Mouse (Mus musculus) C2C12 (cell line): Measurements from ENCODE around the gene Rnf141. TPM values are rescaled to one million over a fixed set of nuclear protein-coding genes. Genes with fewer than 3 reads are reported as not detected.

Source experiments
- H3K27me3 ChIP-seq: one replicate; pipeline ENCODE4 v1.6.1; 2011; ENCODE audit not compliant: control insufficient read depth, insufficient read depth, insufficient read length
- H3K36me3 ChIP-seq: one replicate; pipeline ENCODE4 v1.6.1; 2011; ENCODE audit not compliant: control insufficient read depth, insufficient read depth
- H3K4me3 ChIP-seq: one replicate; pipeline ENCODE4 v1.5.1; 2011; ENCODE audit warnings: mild to moderate bottlenecking, control low read depth; ENCODE audit not compliant: poor library complexity, insufficient read depth, severe bottlenecking
- H3K79me2 ChIP-seq: one replicate; pipeline ENCODE4 v1.6.1; 2011; ENCODE audit not compliant: control insufficient read depth, insufficient read depth
- H3K79me3 ChIP-seq: one replicate; pipeline ENCODE4 v1.6.1; 2011; ENCODE audit warnings: low read depth, control low read depth
- H3ac ChIP-seq: one replicate; pipeline ENCODE3; 2011; ENCODE audit warnings: low read depth; ENCODE audit not compliant: control insufficient read depth, insufficient read length
- CEBPB ChIP-seq: IDR thresholded peaks from one replicate; pipeline ENCODE4 v1.6.1; 2011; ENCODE audit warnings: low read depth, mild to moderate bottlenecking, control low read depth, moderate library complexity
- CTCF ChIP-seq: IDR thresholded peaks from one replicate; pipeline ENCODE4 v1.5.1; 2011; ENCODE audit not compliant: control insufficient read depth, insufficient read depth, insufficient read length
- FOSL1 ChIP-seq: IDR thresholded peaks from one replicate; pipeline ENCODE4 v1.8.0; 2011; ENCODE audit warnings: mild to moderate bottlenecking, low read length; ENCODE audit not compliant: poor library complexity, insufficient read depth, severe bottlenecking
- MAX ChIP-seq: IDR thresholded peaks from one replicate; pipeline ENCODE4 v1.6.1; 2011; ENCODE audit warnings: mild to moderate bottlenecking, control low read depth
- MYOD1 ChIP-seq: IDR thresholded peaks from one replicate; pipeline ENCODE4 v1.6.1; 2011; ENCODE audit warnings: low read depth; ENCODE audit not compliant: control insufficient read depth, insufficient read length
- MYOG ChIP-seq: IDR thresholded peaks from one replicate; pipeline ENCODE4 v1.6.1; 2011; ENCODE audit not compliant: control insufficient read depth, insufficient read length; ENCODE audit errors: extremely low read depth
- USF1 ChIP-seq: IDR thresholded peaks from one replicate; pipeline ENCODE4 v1.6.1; 2011; ENCODE audit warnings: low read depth, mild to moderate bottlenecking, control low read depth, moderate library complexity
- polyA plus RNA-seq: library from polyadenylated mRNA; unstranded; fragments of >200 nt; fragmentation: generic; extraction: Trizol; gene quantifications from one replicate; pipeline ENCODE4 v1.2.1, GENCODE M21; 2012; ENCODE audit warnings: missing spikeins

Rnf141 gene
- polyA plus RNA-seq, 1 experiment: 9.7 TPM

DNA sequence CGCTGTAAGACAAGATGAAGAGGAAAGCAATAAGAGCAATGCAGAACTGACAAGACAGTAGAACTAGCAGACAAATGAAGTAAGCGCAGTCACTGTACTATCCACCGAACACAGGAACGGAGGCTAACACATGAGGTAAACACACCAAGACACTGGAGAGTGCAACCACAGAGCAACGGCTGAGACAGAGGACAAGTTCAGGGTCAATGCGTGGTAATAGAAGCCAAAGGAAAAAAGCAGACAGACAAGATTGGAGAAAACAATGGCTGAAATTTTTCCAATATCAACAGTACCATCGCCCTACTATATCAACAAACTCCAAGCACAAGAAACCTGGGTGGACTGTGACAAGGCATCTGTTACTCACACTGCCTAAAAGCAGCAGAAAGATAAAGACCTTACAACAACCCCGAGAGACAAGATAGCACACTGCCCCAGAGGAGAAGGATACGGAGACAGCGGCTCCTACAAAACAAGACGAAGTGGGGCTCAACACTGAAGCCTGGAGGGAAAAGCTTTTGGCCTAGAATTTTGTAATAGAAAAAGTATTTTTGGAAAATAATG lies 25.4 kb downstream of the Rnf141 start:
- no peaks in the 10 kb centered on the region for H3K79me3 ChIP-seq
- TF ChIP-seq FOSL1 (no peak), CEBPB (no peak), MYOD1 (no peak), USF1 (no peak)
- no peaks in the 10 kb centered on the region for H3K79me2 ChIP-seq
- H3ac ChIP-seq: no peak overlapping the region
- H3K36me3 ChIP-seq: no peaks in the 10 kb centered on the region
- H3K27me3 ChIP-seq: no peaks in the 10 kb centered on the region
- H3K4me3 ChIP-seq: no peak overlapping the region

DNA sequence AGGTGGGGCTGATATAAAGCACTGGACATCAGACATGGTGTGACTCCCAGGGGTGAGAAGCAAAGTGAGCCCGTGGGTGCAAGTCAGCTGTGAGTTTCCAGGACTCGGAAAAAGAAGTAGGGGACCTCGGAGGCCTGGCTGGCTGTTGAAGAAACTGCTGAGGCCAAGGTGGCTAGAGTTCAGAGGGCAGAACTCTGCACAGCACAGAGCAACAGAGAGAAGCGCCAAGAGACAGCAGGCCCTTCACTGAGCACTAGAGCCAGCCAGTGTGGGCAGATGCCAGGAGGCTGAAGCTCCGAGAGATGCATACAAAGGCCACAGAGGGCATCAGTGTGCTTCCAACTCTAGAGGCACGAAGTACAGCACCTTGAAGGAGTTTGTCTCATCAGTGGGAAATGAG lies 26.1 kb downstream of the Rnf141 start:
- no peak for TF ChIP-seq MYOD1
- TF ChIP-seq CEBPB: no peak
- Histone ChIP-seq H3K4me3 (no peak overlapping the region), H3K27me3 (no peaks in the 10 kb centered on the region)

DNA sequence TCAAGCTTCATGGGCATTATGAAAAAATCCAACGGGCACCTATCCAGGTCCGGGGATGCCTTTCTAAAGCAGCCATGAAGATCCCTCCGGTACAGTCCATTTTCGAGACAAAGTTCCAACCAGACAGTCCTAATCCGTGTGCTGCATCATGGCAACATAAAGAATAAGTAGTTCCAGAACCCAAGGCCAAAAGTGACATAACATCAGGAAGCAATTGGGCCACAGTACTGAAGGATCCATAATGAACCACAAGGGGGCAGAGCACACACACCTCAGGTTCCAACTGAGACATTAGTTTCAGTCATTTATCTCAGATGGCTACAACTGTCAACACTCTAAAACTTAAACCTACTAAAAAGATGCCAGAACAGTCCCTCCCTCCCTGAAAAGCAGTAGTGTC lies 28.2 kb downstream of the Rnf141 start:
- no peaks in the 10 kb centered on the region for H3K27me3 ChIP-seq
- H3ac ChIP-seq: no peak overlapping the region
- no peak overlapping the region for H3K4me3 ChIP-seq
- peak; percentile 54 for TF ChIP-seq CTCF
- TF ChIP-seq CEBPB: no peak
- TF ChIP-seq MYOG: no peak
- H3K79me3 ChIP-seq: no peaks in the 10 kb centered on the region
- no peaks in the 10 kb centered on the region for H3K79me2 ChIP-seq
- H3K36me3 ChIP-seq: peaks cover 18% of the 10 kb centered on the region

More for the DNA sequence above, 26.1 kb downstream of the Rnf141 start:
- Histone ChIP-seq H3ac (no peak overlapping the region), H3K36me3 (peaks cover 1% of the 10 kb centered on the region), H3K79me3 (no peaks in the 10 kb centered on the region), H3K79me2 (no peaks in the 10 kb centered on the region)

GRCm38 (mm10) chr7:110813983-110814382 lies 30.3 kb downstream of the Rnf141 start:
- Histone ChIP-seq H3K27me3 (no peaks in the 10 kb centered on the region), H3ac (no peak overlapping the region), H3K4me3 (no peak overlapping the region), H3K79me2 (no peaks in the 10 kb centered on the region), H3K79me3 (no peaks in the 10 kb centered on the region), H3K36me3 (peaks cover 23% of the 10 kb centered on the region)
- TF ChIP-seq USF1: no peak
- no peak for TF ChIP-seq MYOG

DNA sequence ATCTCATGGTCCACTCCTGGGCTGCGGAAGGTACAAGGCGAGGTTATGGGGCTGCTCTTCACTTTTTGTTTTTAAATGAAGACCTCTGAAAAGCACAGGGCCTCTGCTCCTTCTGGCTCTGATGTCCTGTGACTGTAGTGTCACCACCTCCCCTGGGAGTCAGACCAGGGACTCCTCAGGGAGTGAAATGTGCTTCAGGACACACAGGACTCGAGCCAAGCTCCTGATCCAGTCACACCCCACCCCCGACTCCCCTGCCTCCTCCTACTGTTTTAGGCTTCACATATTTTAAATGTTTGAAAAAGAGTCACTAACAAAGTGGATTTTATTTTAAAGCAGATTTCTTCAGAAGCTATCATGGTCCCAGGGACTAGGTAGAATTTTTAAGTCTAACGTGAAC lies 32.7 kb downstream of the Rnf141 start:
- peaks cover 23% of the 10 kb centered on the region for H3K36me3 ChIP-seq
- H3K79me2 ChIP-seq: no peaks in the 10 kb centered on the region
- TF ChIP-seq MYOG (no peak), MAX (no peak), MYOD1 (no peak), CTCF (no peak), CEBPB (no peak), USF1 (no peak), FOSL1 (no peak)
- H3K4me3 ChIP-seq: no peak overlapping the region
- no peaks in the 10 kb centered on the region for H3K27me3 ChIP-seq
- no peak overlapping the region for H3ac ChIP-seq
- H3K79me3 ChIP-seq: no peaks in the 10 kb centered on the region

- H3K36me3 ChIP-seq: peaks cover 23% of the 10 kb centered on the region
- no peaks in the 10 kb centered on the region for H3K27me3 ChIP-seq
- H3ac ChIP-seq: no peak overlapping the region
- H3K79me3 ChIP-seq: no peaks in the 10 kb centered on the region
- H3K79me2 ChIP-seq: no peaks in the 10 kb centered on the region
- no peak overlapping the region for H3K4me3 ChIP-seq
- TF ChIP-seq MYOG: no peak
- no peak for TF ChIP-seq FOSL1
- TF ChIP-seq MAX: no peak
- TF ChIP-seq CTCF: no peak
- no peak for TF ChIP-seq USF1
- no peak for TF ChIP-seq MYOD1
- no peak for TF ChIP-seq CEBPB
Measured at GRCm38 (mm10) chr7:110810995-110811394, 33.3 kb downstream of the Rnf141 start.
